Mouse (Mus musculus) cerebellum, postnatal 14 days (tissue): Measurements from ENCODE around the gene Gm8660.
"Not testable (repeated sequence)": the region's sequence is repeated elsewhere in the genome, so short reads cannot be mapped to it uniquely, and the experiment has no call there.

Source experiments
- DNase-seq, 2 experiments: peaks; one replicate each; pipeline ENCODE4 v3.0.0; 2021; ENCODE audit warnings: mixed read lengths in 2 of 2

The Gm8660 gene

GRCm38 (mm10) chr7:22370939-22371338 is at the start of gene Gm8660:
Gm8660 (minus strand) TSS chr7:22371039.
- DNase-seq, result not testable (repeated sequence)

GRCm38 (mm10) chr7:22413283-22413682 is 42.4 kb upstream of the Gm8660 start, which contains the start of gene Vmn1r148:
Vmn1r148 (plus strand) TSS chr7:22413583.
- DNase-seq, result not testable (repeated sequence)

GRCm38 (mm10) chr7:22329617-22330016 is 41.2 kb downstream of the Gm8660 start, which contains the start of gene Gm4187:
Gm4187 (minus strand) TSS chr7:22329717.
- DNase-seq, result not testable (repeated sequence)
